Mouse (Mus musculus): ENCODE data around the gene Rps6ka4. TPM values are rescaled to one million over a fixed set of nuclear protein-coding genes. Genes with fewer than 3 reads are reported as not detected.

Gene Rps6ka4
- polyA plus RNA-seq, 2 experiments = 3.1 to 4.3 TPM

- H3K4me3 ChIP-seq (ENCODE audit: insufficient read depth in 1 of 2, low read depth in 2 of 2, low read length in 2 of 2) = no peak overlapping the region
- WGBS (ENCODE audit: insufficient replicate concordance) = 70% methylated on average over 3 of the region's 3 CpGs
- no peak overlapping the region for H3K27ac ChIP-seq
- DNase-seq (ENCODE audit: low read depth in 3 of 3, low spot score in 3 of 3) = no peak
- ATAC-seq (ENCODE audit: insufficient read depth) = no peak
- TF ChIP-seq CTCF (IDR thresholded peaks at IDR 0.05; ENCODE audit: low read depth) (no peak), EP300 (IDR thresholded peaks at IDR 0.05; ENCODE audit: low read depth) (no peak)
- H3K4me1 ChIP-seq (replicated peaks; ENCODE audit: control insufficient read depth in 2 of 2, insufficient read depth in 2 of 2, low read length in 1 of 2) = peaks cover 0 to 7% of the 10 kb centered on the region in 2 experiments; a peak in 1 of 4 replicates
- no peaks in the 10 kb centered on the region for H3K27me3 ChIP-seq (ENCODE audit: control insufficient read depth, insufficient read depth, low read length)
- no peaks in the 10 kb centered on the region for H3K36me3 ChIP-seq (replicated peaks; ENCODE audit: control insufficient read depth, insufficient read depth, low read depth)
- H3K9ac ChIP-seq (replicated peaks) = no peak overlapping the region
- no peak overlapping the region for H3K4me2 ChIP-seq (ENCODE audit: low read depth)
- no peaks in the 10 kb centered on the region for H3K9me3 ChIP-seq (ENCODE audit: control insufficient read depth, low read length)
Observed at GRCm38 (mm10) chr19:6859971-6860370, 19.5 kb upstream of the Rps6ka4 start.

- no peaks in the 10 kb centered on the region for H3K27me3 ChIP-seq (ENCODE audit: control insufficient read depth, insufficient read depth, low read length)
- no peak overlapping the region for H3K4me3 ChIP-seq (ENCODE audit: insufficient read depth in 1 of 2, low read depth in 2 of 2, low read length in 2 of 2)
- no peaks in the 10 kb centered on the region for H3K36me3 ChIP-seq (replicated peaks; ENCODE audit: control insufficient read depth, insufficient read depth, low read depth)
- TF ChIP-seq CTCF (IDR thresholded peaks at IDR 0.05; ENCODE audit: low read depth) (no peak), EP300 (IDR thresholded peaks at IDR 0.05; ENCODE audit: low read depth) (no peak)
- DNase-seq (ENCODE audit: low read depth in 3 of 3, low spot score in 3 of 3) (no peak), ATAC-seq (ENCODE audit: insufficient read depth) (no peak)
- no peaks in the 10 kb centered on the region for H3K9me3 ChIP-seq (ENCODE audit: control insufficient read depth, low read length)
- WGBS (ENCODE audit: insufficient replicate concordance) = 57% methylated on average over 2 of the region's 2 CpGs
- H3K27ac ChIP-seq = no peak overlapping the region
- no peak overlapping the region for H3K4me2 ChIP-seq (ENCODE audit: low read depth)
- H3K9ac ChIP-seq (replicated peaks) = no peak overlapping the region
- H3K4me1 ChIP-seq (replicated peaks; ENCODE audit: control insufficient read depth in 2 of 2, insufficient read depth in 2 of 2, low read length in 1 of 2) = peaks cover 0 to 7% of the 10 kb centered on the region in 2 experiments; a peak in 1 of 4 replicates
Observed at GRCm38 (mm10) chr19:6859032-6859651, 18.7 kb upstream of the Rps6ka4 start.

- Histone ChIP-seq H3K27ac (no peak within 1 kb of the TSS), H3K27me3 (ENCODE audit: control insufficient read depth, insufficient read depth, low read length) (no peaks in the 10 kb centered on the region), H3K9me3 (ENCODE audit: control insufficient read depth, low read length) (no peaks in the 10 kb centered on the region), H3K4me1 (replicated peaks; ENCODE audit: control insufficient read depth in 2 of 2, insufficient read depth in 2 of 2, low read length in 1 of 2) (peaks cover 0 to 7% of the 10 kb centered on the region in 2 experiments; a peak in 1 of 4 replicates), H3K9ac (replicated peaks) (no peak within 1 kb of the TSS), H3K4me2 (ENCODE audit: low read depth) (peak within 1 kb of the TSS; percentile 36), H3K4me3 (ENCODE audit: insufficient read depth in 1 of 2, low read depth in 2 of 2, low read length in 2 of 2) (peak within 1 kb of the TSS in 1 of 2 experiments; percentile 32; a peak in 3 of 4 replicates), H3K36me3 (replicated peaks; ENCODE audit: control insufficient read depth, insufficient read depth, low read depth) (no peaks in the 10 kb centered on the region)
- no peak for TF ChIP-seq CTCF (IDR thresholded peaks at IDR 0.05; ENCODE audit: low read depth)
- TF ChIP-seq EP300 (IDR thresholded peaks at IDR 0.05; ENCODE audit: low read depth) = no peak
- WGBS (ENCODE audit: insufficient replicate concordance) = 18% methylated on average over 7 of the region's 7 CpGs
- no peak for DNase-seq (ENCODE audit: low read depth in 3 of 3, low spot score in 3 of 3)
- no peak for ATAC-seq (ENCODE audit: insufficient read depth)
Observed at GRCm38 (mm10) chr19:6858031-6858430, 17.6 kb upstream of the Rps6ka4 start, which contains the start of gene Ccdc88b. TSS of gene Ccdc88b (minus strand) at chr19:6858211.

DNA sequence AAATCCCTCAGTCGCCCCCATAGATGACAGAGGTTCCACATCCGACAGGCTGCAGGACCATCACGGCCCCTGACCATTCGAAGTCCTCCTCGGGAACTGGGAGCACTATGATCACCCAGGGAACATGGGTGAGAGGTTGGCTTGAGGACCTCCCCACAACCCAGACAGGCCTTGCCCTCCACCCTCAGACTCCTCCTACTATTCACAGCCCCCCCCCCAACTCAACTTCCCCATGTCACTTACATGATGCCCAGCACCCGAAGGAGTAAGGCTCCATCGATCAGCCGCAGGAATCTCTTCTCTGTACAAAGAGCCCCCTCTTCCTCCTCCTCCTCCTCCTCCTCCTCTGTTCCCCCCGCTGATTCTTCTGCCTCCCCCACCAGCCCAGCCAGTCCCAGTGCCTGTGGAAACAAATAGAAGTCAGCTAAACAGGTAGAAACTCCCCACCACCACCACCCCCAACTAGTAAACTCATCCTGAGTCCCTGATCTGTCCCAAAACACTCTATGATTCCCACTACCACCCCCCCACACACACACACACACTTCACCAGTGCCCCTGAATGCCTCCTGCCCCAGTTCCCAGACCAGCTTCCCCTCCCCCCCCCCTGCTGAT lies 17.1 kb upstream of the Rps6ka4 start:
- ATAC-seq (ENCODE audit: insufficient read depth) (no peak), DNase-seq (ENCODE audit: low read depth in 3 of 3, low spot score in 3 of 3) (no peak)
- Histone ChIP-seq H3K27ac (no peak overlapping the region), H3K9me3 (ENCODE audit: control insufficient read depth, low read length) (no peaks in the 10 kb centered on the region), H3K4me3 (ENCODE audit: insufficient read depth in 1 of 2, low read depth in 2 of 2, low read length in 2 of 2) (no peak overlapping the region; a peak in 1 of 4 replicates), H3K9ac (replicated peaks) (no peak overlapping the region), H3K4me2 (ENCODE audit: low read depth) (peak overlapping the region; percentile 36; the same call in 1 of the 2 replicates), H3K36me3 (replicated peaks; ENCODE audit: control insufficient read depth, insufficient read depth, low read depth) (no peaks in the 10 kb centered on the region), H3K27me3 (ENCODE audit: control insufficient read depth, insufficient read depth, low read length) (no peaks in the 10 kb centered on the region), H3K4me1 (replicated peaks; ENCODE audit: control insufficient read depth in 2 of 2, insufficient read depth in 2 of 2, low read length in 1 of 2) (peaks cover 0 to 7% of the 10 kb centered on the region in 2 experiments; a peak in 1 of 4 replicates)
- TF ChIP-seq CTCF (IDR thresholded peaks at IDR 0.05; ENCODE audit: low read depth) = no peak
- no peak for TF ChIP-seq EP300 (IDR thresholded peaks at IDR 0.05; ENCODE audit: low read depth)
- 29% methylated on average over 9 of the region's 9 CpGs for WGBS (ENCODE audit: insufficient replicate concordance)

GRCm38 (mm10) chr19:6857003-6857360 lies 16.5 kb upstream of the Rps6ka4 start:
- Histone ChIP-seq H3K4me1 (replicated peaks; ENCODE audit: control insufficient read depth in 2 of 2, insufficient read depth in 2 of 2, low read length in 1 of 2) (peaks cover 0 to 7% of the 10 kb centered on the region in 2 experiments; a peak in 1 of 4 replicates), H3K36me3 (replicated peaks; ENCODE audit: control insufficient read depth, insufficient read depth, low read depth) (no peaks in the 10 kb centered on the region), H3K9me3 (ENCODE audit: control insufficient read depth, low read length) (no peaks in the 10 kb centered on the region), H3K9ac (replicated peaks) (no peak overlapping the region), H3K4me3 (ENCODE audit: insufficient read depth in 1 of 2, low read depth in 2 of 2, low read length in 2 of 2) (no peak overlapping the region), H3K27me3 (ENCODE audit: control insufficient read depth, insufficient read depth, low read length) (no peaks in the 10 kb centered on the region), H3K27ac (no peak overlapping the region), H3K4me2 (ENCODE audit: low read depth) (peak overlapping the region; percentile 8; the same call in 1 of the 2 replicates)
- DNase-seq (ENCODE audit: low read depth in 3 of 3, low spot score in 3 of 3) = no peak
- TF ChIP-seq CTCF (IDR thresholded peaks at IDR 0.05; ENCODE audit: low read depth) (no peak), EP300 (IDR thresholded peaks at IDR 0.05; ENCODE audit: low read depth) (no peak)
- no peak for ATAC-seq (ENCODE audit: insufficient read depth)
- 49% methylated on average over 3 of the region's 3 CpGs for WGBS (ENCODE audit: insufficient replicate concordance)
